Mouse (Mus musculus): ENCODE measurements around the gene Tefm. TPM values are rescaled to one million over a fixed set of nuclear protein-coding genes. Genes with fewer than 3 reads are reported as not detected.

Tefm gene
- total RNA-seq, 2 experiments from 2014 or later = 24.4 to 24.8 TPM

DNA sequence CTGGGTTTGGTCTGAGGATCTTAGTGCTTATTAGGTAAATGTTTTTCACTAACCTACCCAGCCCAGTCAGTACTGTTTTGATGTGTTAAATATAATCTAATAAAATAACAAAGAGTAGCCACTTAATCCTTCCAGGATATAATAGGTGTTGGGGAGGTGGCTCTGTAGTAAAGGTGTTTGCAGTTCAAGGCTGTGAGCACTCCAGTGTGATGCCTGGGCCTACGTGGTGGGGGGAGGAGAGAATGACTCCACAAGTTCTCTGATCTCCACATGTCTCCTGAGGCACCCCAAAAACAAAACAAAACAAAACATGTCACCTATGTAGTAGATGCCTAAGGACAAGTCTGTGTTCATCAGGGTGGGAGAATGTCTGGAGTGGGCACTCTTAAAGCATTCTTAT, 9.9 kb downstream of the Tefm start:
- DNase-seq = no peak
- intact Hi-C loops (cut with DNase I) = no loop called here

DNA sequence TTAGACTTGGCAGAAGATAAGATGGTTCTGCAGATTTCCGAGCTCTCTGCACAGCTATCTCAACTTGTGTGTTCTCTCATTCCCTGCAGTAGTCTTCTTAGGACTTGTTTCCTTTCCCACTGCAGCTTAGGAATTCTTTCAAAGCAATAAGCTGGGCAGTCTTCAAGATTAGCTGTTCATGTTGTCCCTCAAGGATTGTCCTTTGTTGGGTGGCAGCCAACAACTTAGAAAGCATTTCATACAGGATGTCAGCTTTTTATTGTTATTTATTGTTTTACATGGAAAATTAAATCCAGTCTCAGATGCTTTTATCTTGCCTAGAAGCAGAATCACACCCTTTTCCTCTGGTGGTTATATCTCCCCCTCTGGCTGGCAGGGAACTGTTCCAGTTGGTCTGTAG, 25.6 kb downstream of the Tefm start:
- intact Hi-C loops (cut with DNase I) = no loop called here
- peak in 1 of 2 experiments; percentile 13 for DNase-seq

DNA sequence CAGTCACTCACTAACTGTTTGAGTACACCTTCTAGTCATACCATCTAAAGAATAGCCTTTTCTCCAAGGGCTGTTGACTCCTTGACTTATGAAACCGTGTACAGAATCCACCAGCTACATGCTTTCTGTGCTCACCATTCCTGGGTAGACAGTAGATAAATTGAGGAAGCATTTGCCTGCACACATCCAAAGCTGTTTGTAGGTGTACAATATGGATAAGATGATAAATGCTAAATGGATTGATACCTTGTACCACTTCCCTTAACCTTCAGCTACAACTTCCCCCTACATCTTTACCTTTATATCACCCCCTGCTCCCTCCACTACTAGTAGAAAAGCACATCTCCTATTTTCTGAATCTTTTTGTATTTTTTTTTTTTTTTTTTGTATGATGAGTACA, 37.6 kb downstream of the Tefm start:
- intact Hi-C loops (cut with DNase I) = no loop called here
- DNase-seq = no peak

DNA sequence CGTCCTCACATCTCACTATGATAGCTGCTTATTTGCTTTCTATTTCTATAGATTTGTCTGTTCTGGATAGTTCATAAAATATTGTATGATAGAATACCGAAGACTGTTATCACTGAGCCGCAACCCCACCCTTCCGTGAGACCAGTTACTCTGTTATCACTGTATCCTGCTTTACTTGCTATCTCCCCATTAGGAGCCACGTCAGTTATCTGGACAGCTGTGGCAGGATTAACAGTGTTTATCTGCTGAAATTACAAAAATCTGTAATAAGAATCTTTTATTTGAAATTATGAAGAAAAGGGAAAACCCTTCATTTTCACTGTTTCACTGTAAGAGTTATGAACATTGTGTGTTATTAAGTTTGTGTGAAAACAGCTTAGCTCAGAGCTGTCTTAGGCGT, 40.7 kb downstream of the Tefm start:
- DNase-seq = no peak
- intact Hi-C loops (cut with DNase I) = no loop called here

DNA sequence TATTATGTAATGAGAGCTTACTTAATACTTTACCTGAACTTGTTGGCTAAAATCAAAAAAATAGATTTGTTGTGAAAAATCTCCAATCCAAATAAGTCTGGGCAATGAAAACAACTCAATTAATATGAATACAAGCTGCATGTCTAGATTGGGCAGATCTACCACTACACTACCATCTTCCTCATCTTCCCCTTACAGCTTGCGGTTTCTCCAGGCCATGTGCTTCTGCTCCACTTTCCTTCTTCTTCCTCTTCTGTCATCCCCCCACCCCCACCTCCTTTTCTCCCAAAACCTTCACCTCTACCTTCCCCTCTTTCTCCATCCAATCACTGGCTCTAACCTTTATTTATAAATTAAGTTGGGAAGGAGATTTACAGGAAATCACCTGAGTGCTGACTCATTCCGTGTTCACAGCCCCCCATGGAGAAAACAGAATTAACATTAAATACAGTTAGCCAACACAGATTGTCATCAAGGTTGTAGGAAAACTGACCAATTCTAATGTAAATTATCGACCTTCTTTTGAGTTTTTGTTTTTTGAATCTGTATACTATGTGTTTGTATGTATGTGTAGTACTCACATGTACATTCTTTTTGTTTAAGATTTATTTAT, 43.4 kb downstream of the Tefm start:
- no peak for DNase-seq
- intact Hi-C loops (cut with DNase I) = no loop called here

DNA sequence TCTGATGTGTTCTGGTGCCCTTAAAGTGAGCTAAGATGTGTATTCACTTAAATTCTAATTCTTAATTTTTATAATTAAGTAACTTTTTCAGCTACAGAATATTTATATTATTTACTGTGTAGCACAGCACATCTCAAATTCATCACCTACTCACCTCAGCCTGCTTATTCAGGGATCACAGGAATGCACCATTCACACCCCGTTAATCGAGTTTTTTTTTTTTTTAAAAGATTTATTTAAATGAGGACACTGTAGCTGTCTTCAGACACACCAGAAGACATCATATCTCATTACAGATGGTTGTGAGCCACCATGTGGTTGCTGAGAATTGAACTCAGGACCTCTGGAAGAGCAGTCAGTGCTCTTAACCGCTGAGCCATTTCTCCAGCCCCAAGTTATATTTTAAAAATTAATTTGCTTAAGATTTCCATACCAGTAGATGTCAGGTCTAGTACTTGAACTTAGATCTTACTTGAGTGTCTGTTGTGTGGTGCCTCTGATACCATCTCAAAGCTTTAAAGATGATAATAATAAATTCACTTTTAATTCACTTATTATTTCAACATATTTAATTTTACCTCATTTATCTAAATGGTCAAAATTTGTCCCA, 51.3 kb downstream of the Tefm start:
- intact Hi-C loops (cut with DNase I) = no loop called here
- DNase-seq = no peak

DNA sequence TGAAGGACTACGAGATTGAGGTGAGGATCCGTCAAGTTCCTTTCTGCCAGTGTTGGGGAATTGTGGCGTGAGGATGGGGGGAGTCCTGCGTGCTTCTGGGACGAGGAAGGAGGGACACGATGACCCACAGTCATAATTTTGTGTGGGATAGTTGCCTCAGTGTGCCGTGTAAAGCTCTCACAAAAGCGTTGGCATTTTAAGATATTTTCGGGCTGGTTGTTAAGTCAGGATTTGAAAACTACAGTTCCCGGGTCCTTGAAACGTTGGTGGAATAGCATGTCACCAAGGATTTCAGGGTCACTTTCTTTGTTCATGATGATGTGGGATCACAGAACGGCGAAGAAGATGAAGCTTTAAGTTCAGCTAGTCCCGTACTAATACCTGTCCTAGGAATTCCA, 52.2 kb downstream of the Tefm start:
- intact Hi-C loops (cut with DNase I) = loop anchor here (5.0 to 10.0 kb wide), 3 partner anchors 48 to 95 kb away; partner anchors contain the start of genes Rnf135 and Tefm

DNA sequence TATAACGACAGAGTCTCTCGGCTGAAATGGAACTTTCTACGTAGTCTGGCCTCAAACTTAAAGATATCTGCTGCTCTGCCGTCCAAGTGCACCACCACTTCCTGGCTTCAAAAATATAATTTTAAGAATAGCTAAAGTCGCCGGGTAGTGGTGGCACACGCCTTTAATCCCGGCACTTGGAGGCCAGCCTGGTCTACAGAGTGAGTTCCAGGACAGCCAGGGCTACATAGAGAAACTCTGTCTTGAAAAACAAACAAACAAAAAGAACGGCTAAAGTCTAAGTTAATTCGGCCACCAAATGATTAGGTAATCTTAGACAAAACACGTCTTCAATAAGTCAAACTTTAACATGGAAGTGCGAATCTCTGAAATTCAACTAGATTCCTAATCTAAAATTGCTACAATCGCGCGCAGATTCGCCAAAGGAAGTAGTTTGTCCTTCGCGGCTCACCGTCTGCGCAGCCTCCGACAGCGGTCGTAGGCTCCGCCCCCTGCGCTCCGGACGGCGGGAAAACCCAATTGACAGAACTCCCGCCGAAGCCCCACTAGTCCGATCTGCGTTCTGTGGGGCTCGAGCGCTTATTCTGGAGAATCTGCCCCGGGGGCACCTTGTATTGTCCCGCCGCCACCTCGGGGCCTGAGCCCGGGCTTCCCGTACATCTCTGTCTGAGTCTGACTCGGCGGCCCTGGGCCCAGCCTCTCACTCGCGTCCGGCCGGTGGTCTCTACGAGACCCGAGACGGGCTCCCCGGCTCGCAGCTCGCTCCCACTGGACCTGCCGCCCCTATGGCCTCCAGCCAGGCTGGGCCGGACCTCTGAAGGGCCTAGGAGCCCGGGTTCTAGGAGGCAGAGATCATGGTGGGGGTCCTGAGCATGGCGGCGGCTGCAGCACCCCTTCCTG, 52.8 kb downstream of the Tefm start, which contains the start of gene Atad5:
Atad5 (plus strand) TSS at position 484 of the 900 bp plus-strand sequence.
- DNase-seq = peak; percentile 90 to 94
- intact Hi-C loops (cut with DNase I) = loop anchor here (5.0 to 10.0 kb wide), 3 partner anchors 47 to 96 kb away; partner anchors contain the start of genes Rnf135 and Tefm

More for the DNA sequence above, 52.2 kb downstream of the Tefm start:
- DNase-seq = no peak

DNA sequence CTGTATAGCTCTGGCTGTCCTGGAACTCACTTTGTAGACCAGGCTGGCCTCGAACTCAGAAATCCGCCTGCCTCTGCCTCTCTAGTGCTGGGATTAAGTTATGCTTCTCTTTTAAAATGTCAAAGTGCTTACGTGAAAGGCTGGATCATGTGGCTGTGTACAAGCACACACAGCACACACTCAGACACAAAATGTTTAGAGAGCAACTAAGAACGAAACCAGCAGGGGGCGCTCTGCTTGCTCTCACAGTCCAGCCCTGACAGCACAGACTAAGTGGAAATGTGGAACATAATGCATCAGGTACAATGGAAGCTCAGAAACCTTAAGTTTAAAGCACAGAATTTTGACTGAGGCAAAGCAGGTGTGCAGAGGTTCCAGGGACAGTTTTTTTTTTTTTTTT, 55.1 kb downstream of the Tefm start:
- intact Hi-C loops (cut with DNase I) = loop anchor here (5.0 to 10.0 kb wide), 3 partner anchors 45 to 98 kb away; partner anchors contain the start of genes Rnf135 and Tefm
- peak; percentile 87 to 90 for DNase-seq

Other genes with a start within 250 kb of the Tefm start
- gene Utp6, start 179.8 kb downstream of the Tefm start, total RNA-seq (2021) = 10 to 100 TPM; 19.4 to 21.3 TPM
- gene Suz12, start 149.1 kb downstream of the Tefm start, total RNA-seq (2021) = 10 to 100 TPM; 28.2 to 30.2 TPM
- 10 to 100 TPM; 16.1 to 16.9 TPM for gene Crlf3, start 61.2 kb downstream of the Tefm start, total RNA-seq (2021)
- 1 to 10 TPM; 1.8 to 2.0 TPM for gene Atad5, start 52.8 kb downstream of the Tefm start, total RNA-seq (2021)
- 10 to 100 TPM; 16.9 to 17.6 TPM for gene Adap2, start 11.9 kb upstream of the Tefm start, total RNA-seq (2021)
- gene Rnf135, start 41.7 kb upstream of the Tefm start, total RNA-seq (2021) = 1 to 10 TPM; 7.1 to 7.4 TPM
- gene Rhot1, start 66.8 kb upstream of the Tefm start, total RNA-seq (2021) = 10 to 100 TPM; 61.8 to 65.3 TPM
- gene Rhbdl3, start 158.7 kb upstream of the Tefm start, total RNA-seq (2021) = 1 to 10 TPM; 3.8 to 5.3 TPM
- gene 5730455P16Rik, start 235.9 kb upstream of the Tefm start, total RNA-seq (2021) = 10 to 100 TPM; 19.2 to 19.3 TPM
- gene Zfp207, start 241.1 kb upstream of the Tefm start, total RNA-seq (2021) = 10 to 100 TPM; 85.8 to 99.0 TPM